ENCODE assay signal across 15 mouse cellular contexts in genomic region chr1:135575393-135575792, GRCm38 (mm10).
"Had no signal": no experiment of that assay in that cellular context is flagged by ENCODE, and none has a peak within 500 bp of the region (broad histone marks: within the 10 kb centered on the region; RNA-seq: fewer than 3 reads in every experiment).

No protein-coding gene starts in this region.

- H3K9ac ChIP-seq: neural tube, embryonic 13.5 days; neural tube, embryonic 15.5 days; stomach, embryonic 15.5 days had no signal

- H3K27me3 ChIP-seq: neural tube, embryonic 13.5 days; neural tube, embryonic 15.5 days; stomach, embryonic 15.5 days had no signal

- H3K36me3 ChIP-seq: stomach, embryonic 15.5 days had no signal

- H3K27ac ChIP-seq: neural tube, embryonic 13.5 days; neural tube, embryonic 15.5 days; stomach, embryonic 15.5 days; stomach, postnatal 0 days had no signal

- DNase-seq: right cerebral cortex, adult 18-20 months; right cerebral cortex, postnatal 14 days; right cerebral cortex, postnatal 25 days; right cerebral cortex, postnatal 4 days; spleen, adult 18-20 months; thymus, adult 18-20 months; thymus, adult 2 months; thymus, postnatal 14 days; thymus, postnatal 25 days; thymus, postnatal 36 days; thymus, postnatal 4 days had no signal

- H3K4me2 ChIP-seq: neural tube, embryonic 13.5 days; neural tube, embryonic 15.5 days; stomach, embryonic 15.5 days had no signal

- H3K9me3 ChIP-seq: neural tube, embryonic 13.5 days; neural tube, embryonic 15.5 days; stomach, embryonic 15.5 days had no signal

- H3K4me3 ChIP-seq: neural tube, embryonic 13.5 days; neural tube, embryonic 15.5 days; stomach, embryonic 15.5 days had no signal
